Mouse (Mus musculus): ENCODE results near the gene Six6. TPM values are rescaled to one million over a fixed set of nuclear protein-coding genes. Genes with fewer than 3 reads are reported as not detected.

The Six6 gene
- not detected for total RNA-seq (2018; cell fraction: chromatin; rRNA removed)
- total RNA-seq (2018; cell fraction: cytosol; rRNA removed) = not detected
- not detected for total RNA-seq (2018; cell fraction: nucleus; rRNA removed)
- polyA plus RNA-seq (2018) = not detected in 3 replicates

- no peaks in the 10 kb centered on the region for H3K79me2 ChIP-seq (ENCODE audit: inconsistent target)
- no peak within 1 kb of the TSS for H3K4me3 ChIP-seq (ENCODE audit: inconsistent target)
- 4% methylated on average over 28 of the region's 28 CpGs for WGBS (ENCODE audit: missing documents)
- H3K36me3 ChIP-seq (ENCODE audit: inconsistent target) = no peaks in the 10 kb centered on the region
- H3K27ac ChIP-seq = no peak within 1 kb of the TSS
These were observed at the start of gene Six6 for GRCm38 (mm10) chr12:72939616-72940015. TSS of gene Six6 (plus strand) at chr12:72939892.

- no peaks in the 10 kb centered on the region for H3K79me2 ChIP-seq (ENCODE audit: inconsistent target)
- H3K27ac ChIP-seq = no peak overlapping the region
- no peaks in the 10 kb centered on the region for H3K36me3 ChIP-seq (ENCODE audit: inconsistent target)
- H3K4me3 ChIP-seq (ENCODE audit: inconsistent target) = no peak overlapping the region
- WGBS (ENCODE audit: missing documents) = 34% methylated on average over 39 of the region's 48 CpGs
These were observed 22.3 kb upstream of the Six6 start for GRCm38 (mm10) chr12:72917159-72917993.

- WGBS (ENCODE audit: missing documents) = 39% methylated on average over 8 of the region's 8 CpGs
- H3K79me2 ChIP-seq (ENCODE audit: inconsistent target) = no peaks in the 10 kb centered on the region
- H3K27ac ChIP-seq = no peak overlapping the region
- H3K36me3 ChIP-seq (ENCODE audit: inconsistent target) = no peaks in the 10 kb centered on the region
- no peak overlapping the region for H3K4me3 ChIP-seq (ENCODE audit: inconsistent target)
These were observed 2.9 kb upstream of the Six6 start for GRCm38 (mm10) chr12:72936751-72937150.

GRCm38 (mm10) chr12:72937537-72938120 lies 2.1 kb upstream of the Six6 start:
- WGBS (ENCODE audit: missing documents) = 17% methylated on average over 19 of the region's 19 CpGs
- Histone ChIP-seq H3K27ac (no peak overlapping the region), H3K79me2 (ENCODE audit: inconsistent target) (no peaks in the 10 kb centered on the region), H3K36me3 (ENCODE audit: inconsistent target) (no peaks in the 10 kb centered on the region), H3K4me3 (ENCODE audit: inconsistent target) (no peak overlapping the region)

GRCm38 (mm10) chr12:72938176-72938575 lies 1.5 kb upstream of the Six6 start:
- H3K79me2 ChIP-seq (ENCODE audit: inconsistent target) = no peaks in the 10 kb centered on the region
- no peaks in the 10 kb centered on the region for H3K36me3 ChIP-seq (ENCODE audit: inconsistent target)
- WGBS (ENCODE audit: missing documents) = 11% methylated on average over 13 of the region's 13 CpGs
- no peak overlapping the region for H3K4me3 ChIP-seq (ENCODE audit: inconsistent target)
- H3K27ac ChIP-seq = no peak overlapping the region

- Histone ChIP-seq H3K79me2 (ENCODE audit: inconsistent target) (no peaks in the 10 kb centered on the region), H3K4me3 (ENCODE audit: inconsistent target) (no peak overlapping the region), H3K36me3 (ENCODE audit: inconsistent target) (no peaks in the 10 kb centered on the region), H3K27ac (no peak overlapping the region)
- WGBS (ENCODE audit: missing documents) = 16% methylated on average over 14 of the region's 14 CpGs
These were observed 847 bp upstream of the Six6 start for GRCm38 (mm10) chr12:72938600-72939490.

GRCm38 (mm10) chr12:72940071-72940821 lies 554 bp downstream of the Six6 start, which contains the start of gene 4930447C04Rik:
TSS of gene 4930447C04Rik (minus strand) at chr12:72940774.
- Histone ChIP-seq H3K36me3 (ENCODE audit: inconsistent target) (no peaks in the 10 kb centered on the region), H3K27ac (no peak within 1 kb of the TSS), H3K79me2 (ENCODE audit: inconsistent target) (no peaks in the 10 kb centered on the region), H3K4me3 (ENCODE audit: inconsistent target) (no peak within 1 kb of the TSS)
- WGBS (ENCODE audit: missing documents) = 6% methylated on average over 39 of the region's 39 CpGs

GRCm38 (mm10) chr12:72940822-72941397 lies 1.2 kb downstream of the Six6 start:
- Histone ChIP-seq H3K36me3 (ENCODE audit: inconsistent target) (no peaks in the 10 kb centered on the region), H3K27ac (no peak overlapping the region), H3K79me2 (ENCODE audit: inconsistent target) (no peaks in the 10 kb centered on the region), H3K4me3 (ENCODE audit: inconsistent target) (no peak overlapping the region)
- 10% methylated on average over 11 of the region's 11 CpGs for WGBS (ENCODE audit: missing documents)

- WGBS (ENCODE audit: missing documents) = 5% methylated on average over 32 of the region's 32 CpGs
- Histone ChIP-seq H3K36me3 (ENCODE audit: inconsistent target) (no peaks in the 10 kb centered on the region), H3K27ac (no peak overlapping the region), H3K79me2 (ENCODE audit: inconsistent target) (no peaks in the 10 kb centered on the region), H3K4me3 (ENCODE audit: inconsistent target) (no peak overlapping the region)
These were observed 1.8 kb downstream of the Six6 start for GRCm38 (mm10) chr12:72941398-72942051.

GRCm38 (mm10) chr12:72942171-72942570 lies 2.5 kb downstream of the Six6 start:
- 32% methylated on average over 6 of the region's 6 CpGs for WGBS (ENCODE audit: missing documents)
- Histone ChIP-seq H3K4me3 (ENCODE audit: inconsistent target) (no peak overlapping the region), H3K36me3 (ENCODE audit: inconsistent target) (no peaks in the 10 kb centered on the region), H3K27ac (no peak overlapping the region), H3K79me2 (ENCODE audit: inconsistent target) (no peaks in the 10 kb centered on the region)

GRCm38 (mm10) chr12:72943574-72944110 lies 4.0 kb downstream of the Six6 start:
- no peaks in the 10 kb centered on the region for H3K79me2 ChIP-seq (ENCODE audit: inconsistent target)
- no peaks in the 10 kb centered on the region for H3K36me3 ChIP-seq (ENCODE audit: inconsistent target)
- H3K27ac ChIP-seq = no peak overlapping the region
- 19% methylated on average over 2 of the region's 2 CpGs for WGBS (ENCODE audit: missing documents)
- H3K4me3 ChIP-seq (ENCODE audit: inconsistent target) = no peak overlapping the region

- no peaks in the 10 kb centered on the region for H3K79me2 ChIP-seq (ENCODE audit: inconsistent target)
- no peak overlapping the region for H3K27ac ChIP-seq
- no peak overlapping the region for H3K4me3 ChIP-seq (ENCODE audit: inconsistent target)
- WGBS (ENCODE audit: missing documents) = 6% methylated on average over 19 of the region's 24 CpGs
- no peaks in the 10 kb centered on the region for H3K36me3 ChIP-seq (ENCODE audit: inconsistent target)
These were observed 4.9 kb downstream of the Six6 start for GRCm38 (mm10) chr12:72944411-72945225.

All from macrophage (primary cell).